Mouse (Mus musculus): Measurements from ENCODE around the gene Lefty2. TPM values are rescaled to one million over a fixed set of nuclear protein-coding genes. Genes with fewer than 3 reads are reported as not detected.

Gene Lefty2
- total RNA-seq (2021): under 1 TPM; 0.61 to 0.84 TPM
- long read RNA-seq, experiment 1, partial matches to known transcripts: 0 of 2 reads
- long read RNA-seq, experiment 1, other reads (novel, unspliced or antisense): 0 of 2 reads
- long read RNA-seq, experiment 2, partial matches to known transcripts: 1 of 2 reads
- long read RNA-seq, experiment 2, other reads (novel, unspliced or antisense): 0 of 2 reads

GRCm38 (mm10) chr1:180892808-180893207 is at the start of gene Lefty2:
Gene Lefty2 (plus strand): TSS chr1:180893108.
- TF ChIP-seq CTCF (IDR thresholded peaks at IDR 0.05): no peak
- DNase-seq (ENCODE audit: extremely low spot score in 1 of 2, low spot score in 2 of 2): no peak
- Histone ChIP-seq H3K4me3 (no peak within 1 kb of the TSS), H3K27ac (no peak within 1 kb of the TSS)
- intact Hi-C loops (cut with DNase I): loop anchor here (10.0 kb wide), 1 partner anchor 152 kb away; no protein-coding TSS in a partner anchor

GRCm38 (mm10) chr1:180848114-180848510 is 44.8 kb upstream of the Lefty2 start:
- intact Hi-C loops (cut with DNase I): no loop called here

GRCm38 (mm10) chr1:180848511-180849241 is 44.2 kb upstream of the Lefty2 start:
- H3K27ac ChIP-seq: peak overlapping the region; percentile 99
- TF ChIP-seq CTCF (IDR thresholded peaks at IDR 0.05): no peak
- DNase-seq (ENCODE audit: extremely low spot score in 1 of 2, low spot score in 2 of 2): peak; percentile 29 to 30
- peak overlapping the region; percentile 42 for H3K4me3 ChIP-seq
- intact Hi-C loops (cut with DNase I): no loop called here

More at GRCm38 (mm10) chr1:180848114-180848510, 44.8 kb upstream of the Lefty2 start:
- peak; percentile 39 to 63 for DNase-seq (ENCODE audit: extremely low spot score in 1 of 2, low spot score in 2 of 2)
- TF ChIP-seq CTCF (IDR thresholded peaks at IDR 0.05): no peak; the same call in 1 of the 2 replicates
- H3K4me3 ChIP-seq: peak overlapping the region; percentile 42
- peak overlapping the region; percentile 99 for H3K27ac ChIP-seq

GRCm38 (mm10) chr1:180849701-180850301 is 43.1 kb upstream of the Lefty2 start:
- DNase-seq (ENCODE audit: extremely low spot score in 1 of 2, low spot score in 2 of 2): no peak
- intact Hi-C loops (cut with DNase I): loop anchor here (1.0 kb wide), 1 partner anchor 36 kb away; the partner anchor contains the start of gene H3f3a
- H3K4me3 ChIP-seq: peak overlapping the region; percentile 88
- H3K27ac ChIP-seq: peak overlapping the region; percentile 99
- TF ChIP-seq CTCF (IDR thresholded peaks at IDR 0.05): no peak

- peak within 1 kb of the TSS; percentile 88 for H3K4me3 ChIP-seq
- DNase-seq (ENCODE audit: extremely low spot score in 1 of 2, low spot score in 2 of 2): peak; percentile 100
- intact Hi-C loops (cut with DNase I): loop anchor here (1.0 kb wide), 1 partner anchor 37 kb away; the partner anchor contains the start of gene H3f3a
- no peak for TF ChIP-seq CTCF (IDR thresholded peaks at IDR 0.05)
- H3K27ac ChIP-seq: peak within 1 kb of the TSS; percentile 99
Observed at GRCm38 (mm10) chr1:180850316-180851270, 42.3 kb upstream of the Lefty2 start, which contains the start of gene Sde2. Gene Sde2 (plus strand): TSS chr1:180851127.

GRCm38 (mm10) chr1:180858763-180859162 is 34.1 kb upstream of the Lefty2 start:
- TF ChIP-seq CTCF (IDR thresholded peaks at IDR 0.05): no peak
- intact Hi-C loops (cut with DNase I): no loop called here
- no peak for DNase-seq (ENCODE audit: extremely low spot score in 1 of 2, low spot score in 2 of 2)
- Histone ChIP-seq H3K4me3 (no peak overlapping the region), H3K27ac (no peak overlapping the region)

- TF ChIP-seq CTCF (IDR thresholded peaks at IDR 0.05): no peak
- intact Hi-C loops (cut with DNase I): no loop called here
- DNase-seq (ENCODE audit: extremely low spot score in 1 of 2, low spot score in 2 of 2): no peak
- Histone ChIP-seq H3K27ac (no peak overlapping the region), H3K4me3 (no peak overlapping the region)
Observed at GRCm38 (mm10) chr1:180860030-180860429, 32.9 kb upstream of the Lefty2 start.

GRCm38 (mm10) chr1:180863606-180864005 is 29.3 kb upstream of the Lefty2 start:
- Histone ChIP-seq H3K27ac (no peak overlapping the region), H3K4me3 (no peak overlapping the region)
- intact Hi-C loops (cut with DNase I): no loop called here
- peak; percentile 87 for TF ChIP-seq CTCF (IDR thresholded peaks at IDR 0.05)
- no peak for DNase-seq (ENCODE audit: extremely low spot score in 1 of 2, low spot score in 2 of 2)

GRCm38 (mm10) chr1:180866001-180866400 is 26.9 kb upstream of the Lefty2 start:
- H3K4me3 ChIP-seq: no peak overlapping the region
- intact Hi-C loops (cut with DNase I): no loop called here
- H3K27ac ChIP-seq: no peak overlapping the region
- no peak for DNase-seq (ENCODE audit: extremely low spot score in 1 of 2, low spot score in 2 of 2)
- no peak for TF ChIP-seq CTCF (IDR thresholded peaks at IDR 0.05)

GRCm38 (mm10) chr1:180870122-180870650 is 22.7 kb upstream of the Lefty2 start:
- no peak for TF ChIP-seq CTCF (IDR thresholded peaks at IDR 0.05)
- intact Hi-C loops (cut with DNase I): no loop called here
- H3K27ac ChIP-seq: no peak overlapping the region
- DNase-seq (ENCODE audit: extremely low spot score in 1 of 2, low spot score in 2 of 2): no peak
- H3K4me3 ChIP-seq: no peak overlapping the region
